Mouse (Mus musculus): Measurements from ENCODE around the gene Lmnb2. TPM values are rescaled to one million over a fixed set of nuclear protein-coding genes. Genes with fewer than 3 reads are reported as not detected.

Lmnb2 gene
- polyA plus RNA-seq, 1 experiment from 2014 or later: 48.9 TPM

GRCm38 (mm10) chr10:80940988-80941347 lies 22.9 kb upstream of the Lmnb2 start:
- H3K9ac ChIP-seq: no peak overlapping the region
- H3K4me1 ChIP-seq: peaks cover 43% of the 10 kb centered on the region
- H3K4me3 ChIP-seq: no peak overlapping the region
- H3K27me3 ChIP-seq (replicated peaks): peaks cover 29% of the 10 kb centered on the region
- H3K27ac ChIP-seq: no peak overlapping the region
- 45% methylated on average over 2 of the region's 2 CpGs for WGBS
- no peaks in the 10 kb centered on the region for H3K9me3 ChIP-seq
- H3K36me3 ChIP-seq (replicated peaks): no peaks in the 10 kb centered on the region
- no peak overlapping the region for H3K4me2 ChIP-seq
- no peak for ATAC-seq (replicated peaks)

GRCm38 (mm10) chr10:80940320-80940987 lies 22.4 kb upstream of the Lmnb2 start:
- no peak for ATAC-seq (replicated peaks)
- Histone ChIP-seq H3K27ac (peak overlapping the region; percentile 69), H3K27me3 (replicated peaks) (peaks cover 34% of the 10 kb centered on the region), H3K4me2 (peak overlapping the region; percentile 85), H3K4me3 (peak overlapping the region; percentile 41), H3K9ac (peak overlapping the region; percentile 44; the same call in 1 of the 2 replicates), H3K36me3 (replicated peaks) (no peaks in the 10 kb centered on the region), H3K4me1 (peaks cover 48% of the 10 kb centered on the region), H3K9me3 (no peaks in the 10 kb centered on the region)
- 54% methylated on average over 8 of the region's 8 CpGs for WGBS

- Histone ChIP-seq H3K27me3 (replicated peaks) (peaks cover 39% of the 10 kb centered on the region), H3K4me1 (peaks cover 49% of the 10 kb centered on the region), H3K9ac (peak overlapping the region; percentile 44; the same call in 1 of the 2 replicates), H3K9me3 (no peaks in the 10 kb centered on the region), H3K4me2 (peak overlapping the region; percentile 85), H3K36me3 (replicated peaks) (no peaks in the 10 kb centered on the region), H3K27ac (peak overlapping the region; percentile 69), H3K4me3 (peak overlapping the region; percentile 41)
- 3% methylated on average over 28 of the region's 28 CpGs for WGBS
- ATAC-seq (replicated peaks): peak; percentile 52
Observed at GRCm38 (mm10) chr10:80939671-80940070, 21.6 kb upstream of the Lmnb2 start.

GRCm38 (mm10) chr10:80938831-80939550 lies 20.9 kb upstream of the Lmnb2 start:
- Histone ChIP-seq H3K27me3 (replicated peaks) (peaks cover 46% of the 10 kb centered on the region), H3K4me1 (peaks cover 49% of the 10 kb centered on the region), H3K9ac (peak overlapping the region; percentile 44; the same call in 1 of the 2 replicates), H3K36me3 (replicated peaks) (no peaks in the 10 kb centered on the region), H3K4me2 (peak overlapping the region; percentile 85), H3K9me3 (no peaks in the 10 kb centered on the region), H3K4me3 (peak overlapping the region; percentile 41), H3K27ac (peak overlapping the region; percentile 69)
- ATAC-seq (replicated peaks): peak; percentile 48
- 16% methylated on average over 15 of the region's 15 CpGs for WGBS

GRCm38 (mm10) chr10:80937646-80938045 lies 19.6 kb upstream of the Lmnb2 start:
- no peak overlapping the region for H3K4me2 ChIP-seq
- H3K27me3 ChIP-seq (replicated peaks): peaks cover 59% of the 10 kb centered on the region
- H3K9me3 ChIP-seq: no peaks in the 10 kb centered on the region
- ATAC-seq (replicated peaks): no peak
- H3K4me1 ChIP-seq: peaks cover 59% of the 10 kb centered on the region
- no peak overlapping the region for H3K9ac ChIP-seq
- 26% methylated on average over 8 of the region's 8 CpGs for WGBS
- H3K4me3 ChIP-seq: no peak overlapping the region
- H3K27ac ChIP-seq: no peak overlapping the region
- H3K36me3 ChIP-seq (replicated peaks): no peaks in the 10 kb centered on the region

GRCm38 (mm10) chr10:80936810-80937164 lies 18.7 kb upstream of the Lmnb2 start:
- Histone ChIP-seq H3K4me3 (no peak overlapping the region), H3K4me2 (peak overlapping the region; percentile 47; the same call in 1 of the 2 replicates), H3K27me3 (replicated peaks) (peaks cover 66% of the 10 kb centered on the region), H3K9me3 (no peaks in the 10 kb centered on the region), H3K9ac (no peak overlapping the region), H3K36me3 (replicated peaks) (no peaks in the 10 kb centered on the region), H3K4me1 (peaks cover 67% of the 10 kb centered on the region), H3K27ac (no peak overlapping the region)
- no peak for ATAC-seq (replicated peaks)
- 14% methylated on average over 6 of the region's 6 CpGs for WGBS

GRCm38 (mm10) chr10:80936135-80936809 lies 18.2 kb upstream of the Lmnb2 start:
- Histone ChIP-seq H3K4me2 (peak overlapping the region; percentile 47), H3K9ac (no peak overlapping the region), H3K36me3 (replicated peaks) (no peaks in the 10 kb centered on the region), H3K27me3 (replicated peaks) (peaks cover 71% of the 10 kb centered on the region), H3K9me3 (no peaks in the 10 kb centered on the region), H3K4me1 (peaks cover 72% of the 10 kb centered on the region), H3K27ac (peak overlapping the region; percentile 34), H3K4me3 (peak overlapping the region; percentile 20)
- 2% methylated on average over 37 of the region's 37 CpGs for WGBS
- peak; percentile 28; the same call in 1 of the 2 replicates for ATAC-seq (replicated peaks)

- Histone ChIP-seq H3K27ac (no peak overlapping the region; the same call in 1 of the 2 replicates), H3K4me3 (no peak overlapping the region), H3K4me1 (peaks cover 77% of the 10 kb centered on the region), H3K36me3 (replicated peaks) (no peaks in the 10 kb centered on the region), H3K27me3 (replicated peaks) (peaks cover 76% of the 10 kb centered on the region), H3K9ac (no peak overlapping the region), H3K9me3 (no peaks in the 10 kb centered on the region), H3K4me2 (peak overlapping the region; percentile 47)
- WGBS: 2% methylated on average over 17 of the region's 17 CpGs
- ATAC-seq (replicated peaks): no peak
Observed at GRCm38 (mm10) chr10:80935698-80936097, 17.7 kb upstream of the Lmnb2 start.

GRCm38 (mm10) chr10:80935241-80935640 lies 17.2 kb upstream of the Lmnb2 start:
- ATAC-seq (replicated peaks): no peak
- Histone ChIP-seq H3K27ac (no peak overlapping the region), H3K4me2 (no peak overlapping the region), H3K9ac (no peak overlapping the region), H3K4me1 (peaks cover 77% of the 10 kb centered on the region), H3K27me3 (replicated peaks) (peaks cover 73% of the 10 kb centered on the region), H3K36me3 (replicated peaks) (no peaks in the 10 kb centered on the region), H3K4me3 (no peak overlapping the region), H3K9me3 (no peaks in the 10 kb centered on the region)
- WGBS: 8% methylated on average over 3 of the region's 3 CpGs

GRCm38 (mm10) chr10:80934136-80934985 lies 16.3 kb upstream of the Lmnb2 start:
- Histone ChIP-seq H3K27ac (no peak overlapping the region), H3K27me3 (replicated peaks) (peaks cover 73% of the 10 kb centered on the region), H3K36me3 (replicated peaks) (no peaks in the 10 kb centered on the region), H3K4me1 (peaks cover 75% of the 10 kb centered on the region), H3K9ac (no peak overlapping the region), H3K9me3 (no peaks in the 10 kb centered on the region), H3K4me2 (no peak overlapping the region), H3K4me3 (no peak overlapping the region)
- no peak for ATAC-seq (replicated peaks)
- 36% methylated on average over 14 of the region's 14 CpGs for WGBS

- Histone ChIP-seq H3K4me2 (peak overlapping the region; percentile 33), H3K27ac (no peak overlapping the region), H3K4me3 (no peak overlapping the region), H3K36me3 (replicated peaks) (no peaks in the 10 kb centered on the region), H3K4me1 (peaks cover 77% of the 10 kb centered on the region), H3K9me3 (no peaks in the 10 kb centered on the region), H3K27me3 (replicated peaks) (peaks cover 73% of the 10 kb centered on the region), H3K9ac (no peak overlapping the region)
- no peak for ATAC-seq (replicated peaks)
- 3% methylated on average over 21 of the region's 21 CpGs for WGBS
Observed at GRCm38 (mm10) chr10:80933421-80933979, 15.5 kb upstream of the Lmnb2 start.

Measured in midbrain, embryonic 15.5 days (tissue).